Mouse (Mus musculus) c-Kit-positive CD71-positive TER-119-negative erythroid progenitor cells, embryonic 14.5 days (primary cell): Measurements from ENCODE around the gene Eif3l.

Experiments
- DNase-seq: peaks from one replicate; pipeline ENCODE4 v3.0.0-alpha.2; 2013; ENCODE audit warnings: low read depth

Gene Eif3l

DNA sequence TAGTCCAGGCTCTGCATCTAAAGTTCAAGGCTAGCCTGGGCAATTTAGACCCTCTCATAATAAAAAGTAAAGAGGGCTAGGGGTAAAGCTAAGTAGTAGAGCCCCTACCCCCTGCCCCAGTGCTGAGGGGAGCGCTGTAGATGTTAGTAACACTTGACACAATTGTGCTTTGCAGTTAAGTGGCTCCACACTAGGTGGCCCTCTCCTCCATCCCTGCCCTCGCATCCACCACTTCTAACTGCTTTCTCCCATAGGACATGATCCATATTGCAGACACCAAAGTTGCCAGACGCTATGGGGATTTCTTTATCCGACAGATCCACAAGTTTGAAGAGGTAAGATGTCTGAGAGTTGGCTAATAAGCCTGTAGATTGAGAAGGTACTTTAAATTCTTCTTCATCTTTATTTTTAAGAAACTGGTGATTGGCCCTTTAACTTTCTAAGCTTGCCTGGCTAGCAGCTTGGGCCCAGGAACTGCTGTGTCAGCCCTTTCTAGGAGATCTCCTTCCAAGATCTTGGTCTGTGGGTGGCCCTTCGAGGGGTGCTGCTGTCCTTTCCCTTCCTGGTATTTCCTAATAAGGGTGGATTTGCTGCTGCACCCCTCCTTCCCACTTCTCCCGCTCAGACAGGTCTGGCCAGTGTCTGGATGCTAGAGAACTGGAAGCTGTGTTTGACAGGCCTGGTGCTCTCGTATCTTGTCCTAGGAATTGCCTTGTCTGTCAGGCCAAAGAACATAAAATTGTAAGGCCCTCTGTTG is 18.3 kb downstream of the Eif3l start:
- no peak for DNase-seq

DNA sequence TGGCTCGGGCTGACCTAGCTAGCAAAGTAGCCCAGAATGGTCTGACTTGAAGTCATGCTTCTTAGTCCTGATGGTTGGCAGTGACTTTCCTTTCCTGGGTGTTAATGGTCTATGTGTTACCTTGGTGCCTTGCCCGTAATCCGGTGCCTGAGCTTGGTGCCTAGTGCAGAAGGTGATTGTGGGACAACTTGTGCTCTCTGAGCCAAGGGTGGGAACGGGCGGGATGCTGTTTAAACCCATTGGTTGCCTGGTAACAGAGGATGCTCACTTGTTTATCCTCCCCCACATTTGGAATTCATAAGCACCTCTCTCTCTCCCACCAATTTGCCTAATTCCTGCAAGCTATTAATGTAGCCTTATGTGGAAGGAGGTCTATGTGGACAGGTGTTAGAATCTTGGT is 20.5 kb downstream of the Eif3l start:
- no peak for DNase-seq

GRCm38 (mm10) chr15:79096556-79096955 is 21.6 kb downstream of the Eif3l start:
- no peak for DNase-seq

- DNase-seq = no peak
Observed at GRCm38 (mm10) chr15:79097135-79097534, 22.2 kb downstream of the Eif3l start.

DNA sequence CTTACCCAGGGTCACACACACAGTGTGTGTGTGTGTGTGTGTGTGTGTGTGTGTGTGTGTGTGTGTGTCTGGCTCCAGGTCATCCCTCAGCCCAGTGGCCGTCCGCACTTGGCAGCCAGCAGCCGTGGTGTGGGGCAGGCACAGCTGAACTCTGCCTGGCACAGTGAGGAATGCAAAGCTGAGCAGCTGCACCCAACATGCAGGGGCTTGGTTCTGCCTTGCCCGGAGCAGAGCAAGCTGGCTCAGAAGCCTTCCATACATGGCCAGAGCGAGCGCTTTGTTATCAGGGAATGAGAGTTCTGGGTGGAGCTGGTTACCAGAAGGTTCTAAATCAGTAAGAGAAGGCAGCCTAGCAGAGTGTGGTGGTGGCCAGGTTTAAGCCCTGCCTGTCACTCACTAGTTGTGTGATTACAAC is 22.6 kb downstream of the Eif3l start:
- no peak for DNase-seq

DNA sequence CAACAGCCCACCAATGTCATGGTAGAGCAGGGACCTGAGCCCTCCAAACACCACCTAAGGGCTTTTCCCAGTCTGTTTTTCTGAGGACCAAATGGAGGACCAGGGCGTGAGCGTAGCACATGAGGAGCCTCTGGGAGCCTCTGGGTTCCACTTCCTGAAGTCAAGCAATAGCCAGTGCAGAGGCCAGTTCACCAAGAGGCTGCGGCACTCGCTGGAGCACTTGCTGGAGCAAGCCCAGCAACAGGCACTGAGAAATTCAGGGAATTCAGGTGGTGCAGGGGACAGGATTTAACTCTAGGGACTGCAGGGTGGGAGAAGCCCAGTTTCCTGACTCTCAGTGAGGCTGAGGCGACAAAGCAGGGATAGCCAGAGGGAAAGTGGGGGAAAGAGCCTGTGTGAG is 23.2 kb downstream of the Eif3l start:
- no peak for DNase-seq

DNA sequence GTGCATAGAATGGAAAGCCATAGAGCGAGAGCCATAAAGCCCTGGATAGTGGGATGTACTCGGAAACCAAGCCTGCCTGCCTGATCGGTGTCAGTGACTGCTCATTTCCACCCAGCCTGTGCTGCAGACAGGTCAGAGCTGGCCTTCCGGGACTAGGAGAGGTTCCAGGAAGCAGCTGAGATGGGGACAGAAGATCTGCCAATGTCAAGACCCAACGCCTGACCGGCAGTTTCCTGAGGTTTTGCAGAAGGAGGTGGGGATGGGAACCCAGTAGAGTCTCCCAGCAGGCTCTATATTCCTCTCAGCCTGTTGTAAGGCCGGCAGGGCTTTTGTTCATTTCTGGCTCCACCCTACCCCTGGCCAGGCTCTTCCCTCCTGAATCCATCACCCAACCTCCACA is 23.9 kb downstream of the Eif3l start:
- no peak for DNase-seq

DNA sequence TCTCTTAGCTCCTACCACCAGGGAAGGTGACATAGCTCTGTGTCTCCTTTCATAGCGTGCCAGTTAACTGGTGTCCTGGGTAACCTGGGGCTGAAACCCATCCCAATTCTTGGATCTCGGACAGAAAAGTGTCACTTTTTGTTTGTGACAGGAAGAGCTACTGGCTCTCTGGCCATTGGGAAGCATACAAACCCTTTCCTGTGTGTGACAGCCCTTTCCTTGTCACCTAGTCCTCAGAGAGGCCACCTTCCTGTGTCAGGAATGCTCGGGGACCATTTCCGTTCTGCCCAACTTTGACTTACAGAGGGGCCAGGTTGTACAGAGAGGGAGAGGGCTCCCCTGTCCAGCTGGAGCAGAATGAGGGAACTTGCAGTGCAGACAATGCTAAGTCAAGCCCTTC is 24.5 kb downstream of the Eif3l start:
- no peak for DNase-seq

DNA sequence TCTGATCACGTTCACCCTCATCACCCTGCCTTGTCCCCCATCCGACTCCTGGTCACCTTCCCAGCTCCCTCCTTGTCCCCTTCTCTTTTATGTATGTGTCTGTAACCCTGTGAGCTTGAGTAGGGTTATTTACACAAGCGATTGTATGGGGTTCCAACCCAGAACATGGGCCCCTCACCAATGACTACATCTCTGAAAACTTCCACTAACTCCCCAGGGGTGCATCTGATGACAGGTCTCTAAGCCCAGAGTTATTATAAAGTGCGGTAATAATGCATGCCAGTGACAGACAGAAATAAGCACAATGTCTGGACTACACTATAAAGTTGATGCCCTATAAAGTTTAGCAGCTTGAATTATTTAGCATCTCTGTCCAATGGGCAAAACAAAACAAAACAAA is 25.4 kb downstream of the Eif3l start:
- DNase-seq = no peak

GRCm38 (mm10) chr15:79101531-79101930 is 26.6 kb downstream of the Eif3l start:
- no peak for DNase-seq

DNA sequence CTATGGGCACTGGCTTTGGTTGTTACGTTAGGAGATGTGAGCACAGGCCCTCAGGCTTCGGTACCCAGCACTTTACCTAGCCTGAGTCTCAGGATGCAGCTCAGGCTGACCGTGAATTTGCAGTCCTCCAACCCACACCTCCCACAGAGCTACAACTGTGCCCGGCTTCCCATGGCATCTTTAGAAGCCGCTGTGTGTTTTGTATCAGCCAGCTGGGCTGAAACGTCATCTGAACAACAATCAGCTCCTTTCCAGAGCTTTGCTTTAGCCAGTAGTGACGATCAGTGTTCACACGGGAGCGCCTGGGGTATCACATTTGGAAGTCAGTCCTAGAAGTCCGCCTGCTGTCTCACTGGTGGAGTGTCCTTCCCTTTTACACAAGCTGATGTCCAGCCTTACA is 28.3 kb downstream of the Eif3l start:
- DNase-seq = no peak

- peak; percentile 63 for DNase-seq
Observed at GRCm38 (mm10) chr15:79105804-79106203, 30.8 kb downstream of the Eif3l start.

GRCm38 (mm10) chr15:79107966-79108365 is 33.0 kb downstream of the Eif3l start:
- no peak for DNase-seq

DNA sequence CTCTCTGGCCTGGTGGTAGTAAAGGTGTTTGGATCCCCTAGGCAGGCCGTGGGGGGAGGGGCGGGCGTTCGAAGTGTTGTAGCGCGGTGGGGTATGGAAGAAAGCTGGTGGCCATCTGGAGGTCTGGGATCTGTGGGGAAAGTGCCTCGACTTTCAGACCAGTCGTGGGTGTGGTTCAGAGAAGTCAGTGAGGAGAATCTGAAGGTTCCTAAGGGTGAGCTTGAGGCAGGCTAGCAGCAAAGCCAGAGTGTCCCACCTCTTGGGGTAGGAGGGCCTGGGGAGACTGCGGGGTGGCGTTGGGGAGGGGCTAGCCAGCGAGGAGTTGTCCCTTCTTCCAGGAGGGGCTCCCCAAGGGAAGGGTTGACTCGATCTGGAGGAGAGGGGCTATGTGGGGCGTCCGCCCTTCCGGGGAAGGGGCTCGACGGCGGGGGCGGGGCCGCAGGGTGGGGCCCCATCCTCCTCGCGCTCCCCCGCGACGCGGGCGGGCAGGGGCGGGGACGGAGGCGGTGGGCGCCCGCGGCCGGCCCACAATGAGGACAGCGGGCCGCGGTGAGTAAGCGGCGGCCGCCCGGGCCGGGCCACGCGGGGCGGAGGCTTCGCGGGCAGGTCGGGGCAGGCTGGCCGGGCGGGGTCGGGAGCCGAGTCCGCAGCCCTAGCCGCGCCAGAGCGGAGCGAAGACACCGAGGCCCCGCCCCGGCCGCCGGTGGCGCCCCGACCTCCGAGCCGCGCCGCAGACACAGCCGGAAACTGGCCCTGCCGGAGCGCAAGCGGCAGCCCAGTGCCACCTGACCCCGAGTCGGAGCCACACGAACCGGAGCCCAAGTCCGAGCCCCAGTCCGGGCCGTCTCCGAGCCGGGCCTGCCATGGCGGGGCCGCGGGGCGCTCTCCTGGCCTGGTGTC is 33.7 kb downstream of the Eif3l start, which contains the start of gene Micall1:
Gene Micall1 (plus strand): TSS at position 478 of the 900 bp plus-strand sequence.
- DNase-seq = no peak

DNA sequence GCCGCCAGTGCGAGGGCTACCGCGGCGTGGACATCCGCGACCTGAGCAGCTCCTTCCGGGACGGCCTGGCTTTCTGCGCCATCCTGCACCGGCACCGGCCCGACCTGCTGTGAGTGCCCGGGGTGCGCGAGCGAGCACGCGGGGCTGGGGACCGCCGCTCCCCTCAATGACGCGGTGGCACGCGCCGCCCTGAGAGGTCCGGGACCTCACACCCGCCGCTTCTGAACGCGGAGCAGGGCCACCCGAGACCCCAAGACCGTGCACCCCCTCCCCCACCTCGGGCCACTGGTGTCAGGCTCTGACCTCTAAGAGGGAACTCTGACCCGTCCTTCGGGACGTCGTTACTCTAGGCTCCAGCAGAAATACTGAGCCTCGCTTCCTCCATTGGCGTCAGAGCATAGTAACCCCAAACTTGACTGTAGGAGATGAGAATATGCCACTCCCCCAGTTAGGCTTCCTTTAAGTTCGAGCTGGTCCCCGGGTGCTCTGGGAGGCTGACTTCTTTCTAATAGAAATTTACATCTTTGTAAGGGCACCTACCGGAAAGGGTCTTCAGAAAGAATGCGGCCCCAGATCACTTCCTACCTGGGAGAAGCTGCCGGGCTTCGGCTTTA is 34.4 kb downstream of the Eif3l start:
- DNase-seq = no peak

- DNase-seq = no peak
Observed at GRCm38 (mm10) chr15:79110031-79110430, 35.1 kb downstream of the Eif3l start.

DNA sequence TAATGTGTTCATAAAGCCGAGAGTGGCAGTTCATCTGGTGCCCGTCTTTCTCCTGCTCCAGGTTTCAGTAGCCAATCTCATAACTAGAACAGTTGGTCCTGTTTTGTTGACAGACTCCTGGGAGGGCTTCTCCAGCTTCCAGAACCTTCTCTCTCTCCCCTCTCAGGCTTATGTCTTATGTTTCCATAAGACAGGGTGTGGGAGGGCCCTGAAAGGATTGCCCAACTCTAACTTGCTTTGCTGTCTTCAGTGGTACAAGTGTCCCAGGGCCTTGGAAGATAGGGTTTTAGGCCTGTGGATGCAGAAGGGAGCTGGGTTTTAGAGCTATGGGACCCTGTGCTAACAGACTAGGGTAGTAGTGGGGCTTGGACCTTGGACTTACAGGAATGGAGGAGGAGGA is 35.5 kb downstream of the Eif3l start:
- no peak for DNase-seq

DNA sequence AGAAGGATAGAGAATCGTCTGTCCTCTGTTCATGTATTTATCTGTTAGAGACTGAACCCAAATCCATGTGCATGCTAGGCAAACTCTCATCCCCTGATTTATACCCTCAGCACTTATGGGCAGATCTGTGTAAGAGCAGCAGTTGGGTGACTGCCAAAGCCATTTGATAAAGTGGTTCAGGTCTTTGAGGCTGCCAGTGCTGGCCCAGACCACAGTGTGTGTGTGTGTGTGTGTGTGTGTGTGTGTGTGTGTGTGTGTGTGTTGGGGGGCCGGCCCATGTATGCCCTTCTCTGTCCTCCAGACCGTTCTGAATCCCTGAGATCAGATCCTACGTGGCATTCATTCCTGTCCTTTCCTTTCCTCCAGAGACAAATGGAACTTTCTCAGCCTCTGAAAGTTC is 36.8 kb downstream of the Eif3l start:
- DNase-seq = no peak

GRCm38 (mm10) chr15:79115276-79115675 is 40.3 kb downstream of the Eif3l start:
- DNase-seq = no peak

DNA sequence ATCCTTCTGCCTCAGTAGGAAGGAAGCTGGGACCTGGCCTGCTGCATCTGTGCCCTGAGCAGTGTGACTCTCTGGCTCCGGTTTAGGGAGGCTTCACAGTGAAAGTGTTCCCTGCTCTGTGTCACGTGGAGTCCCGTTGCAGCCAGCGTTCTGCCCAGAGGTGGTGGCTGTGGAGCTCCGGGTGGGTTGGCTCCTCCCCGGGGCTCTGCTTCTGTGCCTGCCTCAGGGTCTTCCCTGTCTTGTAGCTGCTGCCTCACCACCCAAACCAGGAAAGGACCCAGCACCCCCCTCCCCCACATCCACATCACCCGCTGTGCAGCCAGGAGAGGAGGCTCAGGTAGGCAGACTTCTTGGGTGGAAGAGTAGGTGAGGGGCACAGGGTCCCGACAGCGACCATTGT is 44.5 kb downstream of the Eif3l start:
- no peak for DNase-seq

DNA sequence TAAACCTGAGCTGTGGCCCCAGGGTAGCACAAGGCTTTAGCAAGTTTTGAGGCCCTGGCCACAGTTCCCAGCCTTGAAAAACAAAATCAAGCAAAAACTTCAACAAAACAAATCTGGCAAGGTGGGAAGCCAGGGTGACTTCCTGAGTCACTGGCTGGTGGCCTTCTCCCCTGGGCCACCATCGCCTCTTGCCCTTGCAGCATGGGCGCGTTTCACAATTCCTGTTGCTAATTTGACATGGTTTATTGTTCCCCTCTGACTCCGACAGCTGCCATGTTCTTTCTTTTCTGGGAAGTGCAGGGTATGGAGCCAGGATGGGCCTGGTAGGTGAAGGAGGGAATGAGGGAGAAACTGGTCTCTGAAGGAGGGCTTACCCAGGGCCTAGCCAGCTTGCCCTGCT is 47.1 kb downstream of the Eif3l start:
- DNase-seq = no peak

DNA sequence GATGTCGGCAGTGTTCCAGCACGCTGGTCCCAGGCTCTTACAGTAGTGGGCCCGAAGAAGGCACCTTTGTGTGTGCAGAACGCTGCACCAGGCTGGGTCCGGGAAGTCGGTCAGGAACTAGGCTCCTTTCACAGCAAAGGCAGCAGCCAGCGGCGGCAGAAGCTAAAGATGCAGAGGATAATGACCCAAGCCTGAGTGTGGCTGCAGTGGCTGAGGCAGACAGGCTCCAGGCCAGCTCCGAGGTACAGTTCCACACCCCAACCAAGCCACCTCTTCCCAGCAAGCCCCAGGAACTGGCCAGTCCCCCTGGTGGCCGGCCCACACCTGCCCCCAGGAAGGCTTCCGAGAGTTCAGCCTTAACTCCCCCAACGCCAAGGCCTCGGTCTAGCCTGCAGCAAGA is 47.6 kb downstream of the Eif3l start:
- DNase-seq = no peak

GRCm38 (mm10) chr15:79123751-79124150 is 48.8 kb downstream of the Eif3l start:
- DNase-seq = no peak
